Mouse (Mus musculus) gastrocnemius, adult 8-10 months (tissue): ENCODE data around the gene Grk2. TPM values are rescaled to one million over a fixed set of nuclear protein-coding genes. Genes with fewer than 3 reads are reported as not detected.

ENCODE experiments used
- DNase-seq, 2 experiments: peaks; one replicate each; pipeline ENCODE4 v3.0.0; 2022; ENCODE audit warnings: low spot score in 2 of 2
- total RNA-seq, 4 experiments: library from RNA; stranded (reverse); gene quantifications; 2 replicates each; pipeline ENCODE4 v1.2.4; 2022

Gene Grk2
- total RNA-seq, 4 experiments from 2014 or later, result 55.7 to 65.2 (median 62.1) TPM

DNA sequence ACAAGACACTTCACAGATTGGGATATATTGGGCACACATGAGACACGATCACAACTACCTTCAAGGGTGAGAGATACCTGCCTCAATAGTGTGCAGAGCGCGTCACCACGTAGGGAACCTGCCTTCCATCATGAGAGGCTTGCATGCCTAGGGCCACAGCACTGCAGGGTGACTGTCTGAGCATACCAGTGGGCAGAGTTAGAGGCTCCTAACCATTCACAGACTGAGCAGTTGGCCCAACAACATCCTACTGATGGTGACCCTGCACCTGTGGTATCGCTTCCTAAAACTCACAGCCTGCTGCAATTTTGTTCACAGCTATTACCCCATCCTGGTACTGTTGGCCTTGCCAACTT, 2.4 kb downstream of the Grk2 start:
- no peak for DNase-seq

DNA sequence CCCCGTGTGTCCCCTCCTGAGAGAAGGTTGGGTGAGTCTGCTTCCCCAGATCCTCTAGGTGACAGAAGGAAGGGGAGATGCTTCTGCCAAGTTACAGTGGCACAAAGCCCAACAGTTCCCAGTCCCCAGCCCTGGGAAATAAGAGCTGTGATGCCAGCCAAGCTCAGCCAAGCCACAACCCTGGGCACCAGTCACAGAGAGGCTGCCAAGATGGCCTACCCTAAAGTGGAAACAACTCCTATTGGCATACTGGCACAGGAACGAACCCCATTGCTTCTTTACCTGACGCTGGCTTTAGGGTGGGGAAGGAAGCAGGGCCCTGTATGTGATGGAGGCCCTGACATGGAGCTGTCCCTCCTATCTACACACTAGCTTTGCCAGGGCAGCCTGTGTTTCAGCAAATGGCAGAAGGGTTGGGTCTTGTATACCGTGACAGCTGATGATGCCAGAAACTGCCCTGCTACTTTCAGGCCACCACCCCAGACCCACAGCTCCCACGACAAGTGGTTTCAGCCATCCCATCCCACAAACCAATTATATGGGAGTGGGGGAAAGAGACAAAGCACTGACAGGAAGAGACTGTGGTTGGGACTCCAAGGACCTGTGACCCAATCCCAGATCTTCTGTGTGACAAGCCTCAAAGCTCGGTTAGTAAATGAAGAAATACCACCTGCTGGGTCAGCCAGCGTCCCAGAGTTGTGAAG, 2.9 kb downstream of the Grk2 start:
- DNase-seq, result peak; percentile 55 to 76

DNA sequence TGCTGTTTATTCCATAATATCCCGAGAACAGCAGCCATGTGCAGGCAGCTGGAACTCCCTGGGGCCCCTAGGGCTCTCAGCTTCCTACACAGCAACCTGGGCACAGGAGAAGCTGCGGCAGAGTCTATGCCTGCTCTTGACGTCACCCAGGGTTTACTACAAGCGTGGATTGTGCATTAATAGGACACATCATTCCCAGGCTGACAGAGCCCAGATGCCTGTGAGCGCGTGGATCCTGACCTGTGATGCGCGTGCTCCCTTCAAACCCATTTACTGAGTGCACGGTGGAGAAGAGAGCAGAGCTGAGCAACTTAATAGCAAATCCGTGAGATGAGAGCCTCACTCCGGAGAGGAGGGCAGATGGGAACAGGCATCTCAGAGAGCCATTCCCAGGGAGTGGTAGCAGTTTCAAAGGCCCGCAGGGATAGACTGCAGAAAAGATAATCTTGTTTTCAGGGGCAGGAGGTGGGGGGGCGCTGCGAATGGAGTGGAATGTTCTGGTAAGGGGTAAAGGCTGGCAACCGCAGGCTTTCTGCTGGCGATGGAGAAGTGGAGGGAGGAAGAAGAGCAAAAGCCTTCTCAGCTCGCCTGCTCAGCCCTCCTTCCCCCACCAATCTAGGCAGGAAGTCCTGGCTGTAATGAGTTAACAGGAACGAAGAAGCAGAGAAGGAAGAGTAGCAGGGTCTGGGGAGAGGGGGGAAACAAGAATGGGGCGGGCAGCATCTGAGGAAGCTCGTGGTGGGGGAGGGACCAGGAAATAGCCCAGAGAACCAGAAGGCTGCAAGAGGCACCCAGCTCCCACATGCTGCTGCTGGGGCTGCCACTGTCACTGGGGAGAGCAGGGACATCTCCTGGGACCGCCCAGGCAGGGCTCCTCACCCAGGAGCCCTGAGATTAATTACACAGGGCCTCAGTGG, 4.0 kb downstream of the Grk2 start:
- no peak for DNase-seq

DNA sequence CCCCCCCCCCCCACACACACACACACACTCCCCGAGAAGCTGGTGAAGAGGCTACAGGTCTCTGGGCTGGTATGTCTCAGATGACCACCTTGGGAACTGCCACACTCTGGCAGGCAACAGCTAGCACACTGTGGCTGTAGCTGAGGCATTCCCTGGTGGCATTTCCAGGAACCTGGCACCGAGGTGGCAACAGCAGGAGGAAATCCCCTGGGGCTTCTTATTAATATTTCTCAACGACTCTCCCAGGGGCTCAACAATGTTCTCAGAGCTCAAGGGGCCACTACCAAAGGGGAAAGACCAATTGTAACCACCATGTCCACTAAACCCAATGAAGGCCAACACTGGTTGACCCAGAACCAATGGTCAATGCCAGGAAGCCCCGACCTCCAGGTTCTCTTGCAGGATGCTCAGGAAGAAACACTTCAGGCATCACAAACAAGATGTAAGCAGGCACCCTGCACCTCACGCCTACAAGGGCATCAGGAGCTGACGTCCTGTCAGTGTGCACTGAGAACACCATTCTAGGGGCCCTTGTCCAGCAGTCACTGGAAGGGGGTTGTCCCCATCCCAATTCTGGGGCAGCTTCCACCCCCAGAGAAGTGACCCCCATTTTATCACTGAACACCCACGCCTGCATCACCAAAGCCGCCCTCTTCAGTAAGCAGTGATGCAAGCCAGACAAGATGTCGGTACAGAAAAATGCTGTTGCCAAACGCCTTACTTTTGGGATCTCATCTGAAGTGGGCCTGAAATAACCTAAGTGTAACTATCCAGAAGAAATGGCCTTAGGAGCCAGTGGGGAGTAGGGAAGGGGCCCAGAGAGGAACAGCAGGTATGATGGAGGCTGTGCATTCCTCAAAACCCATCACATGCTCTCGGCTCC, 4.9 kb downstream of the Grk2 start:
- DNase-seq, result no peak

DNA sequence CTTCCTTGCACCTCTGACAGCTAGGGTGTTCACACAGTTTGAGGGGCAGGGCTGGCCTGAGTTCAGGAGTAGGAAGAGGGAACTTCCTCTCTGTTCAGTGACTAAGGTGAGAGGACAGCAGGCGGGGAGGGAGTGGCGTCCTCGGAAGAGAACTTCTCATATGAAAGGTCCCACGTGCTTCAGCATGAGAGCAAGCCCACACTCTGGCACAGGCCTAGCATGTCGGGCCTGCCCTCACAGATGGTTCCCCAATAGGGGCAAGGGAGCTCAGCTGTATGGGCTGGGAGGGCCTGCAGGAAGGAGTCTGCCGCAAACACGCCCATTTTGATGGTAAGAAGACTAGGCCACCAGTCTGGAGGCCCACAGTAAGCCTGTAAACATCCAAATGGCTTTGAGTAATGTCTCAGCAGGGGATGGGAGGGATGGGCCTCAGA, 5.7 kb downstream of the Grk2 start:
- no peak for DNase-seq

DNA sequence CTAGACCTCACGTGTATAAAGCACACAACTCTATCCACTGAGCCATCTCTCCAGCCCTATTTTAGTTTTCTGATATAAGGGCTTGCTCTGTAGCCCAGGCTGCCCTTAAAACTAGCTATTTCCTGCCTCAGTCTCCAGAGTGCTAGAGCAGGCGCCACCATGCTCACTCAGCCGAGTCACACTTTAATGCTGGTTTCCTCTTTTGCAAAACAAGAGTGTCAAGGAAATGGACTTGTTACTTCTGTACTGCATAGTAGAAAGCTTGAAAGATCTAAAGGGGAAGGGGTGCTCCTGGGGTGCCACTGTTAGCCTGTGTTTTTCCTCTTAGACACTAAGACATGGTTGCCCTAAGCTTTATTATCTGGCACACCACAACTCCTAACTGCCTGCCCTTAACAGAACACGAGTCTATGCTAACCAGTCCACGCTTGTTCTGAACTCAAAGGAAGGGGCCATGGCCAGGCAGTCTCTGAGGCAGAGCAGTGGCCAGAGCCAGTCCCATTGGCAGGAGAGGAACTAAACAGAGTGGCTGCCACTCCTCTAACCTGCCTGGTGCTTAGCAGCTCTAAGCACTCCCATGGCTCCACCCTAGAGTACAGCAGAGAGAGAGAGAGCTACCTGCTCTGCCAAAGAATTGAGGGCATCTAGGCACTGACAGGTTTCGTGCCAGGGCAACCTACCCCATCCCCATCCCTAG, 6.3 kb downstream of the Grk2 start:
- no peak for DNase-seq

DNA sequence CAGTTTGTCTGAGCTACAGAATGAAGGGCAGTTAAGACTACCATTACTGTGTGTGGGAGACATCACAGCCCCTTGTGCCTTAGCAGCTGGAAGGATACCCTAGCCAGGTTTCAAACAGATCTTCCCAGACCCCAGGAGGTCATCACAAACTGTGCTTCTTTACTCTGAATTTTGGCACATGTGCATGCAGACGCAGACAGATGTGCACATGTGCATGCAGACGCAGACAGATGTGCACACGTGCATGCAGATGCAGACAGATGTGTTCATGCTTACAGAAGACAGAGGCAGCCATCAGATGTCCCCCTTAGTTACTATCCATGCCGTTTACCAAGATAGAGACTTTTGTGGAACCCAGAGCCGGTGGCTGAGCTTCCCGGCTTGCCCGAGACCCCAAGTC, 6.9 kb downstream of the Grk2 start:
- DNase-seq, result no peak

DNA sequence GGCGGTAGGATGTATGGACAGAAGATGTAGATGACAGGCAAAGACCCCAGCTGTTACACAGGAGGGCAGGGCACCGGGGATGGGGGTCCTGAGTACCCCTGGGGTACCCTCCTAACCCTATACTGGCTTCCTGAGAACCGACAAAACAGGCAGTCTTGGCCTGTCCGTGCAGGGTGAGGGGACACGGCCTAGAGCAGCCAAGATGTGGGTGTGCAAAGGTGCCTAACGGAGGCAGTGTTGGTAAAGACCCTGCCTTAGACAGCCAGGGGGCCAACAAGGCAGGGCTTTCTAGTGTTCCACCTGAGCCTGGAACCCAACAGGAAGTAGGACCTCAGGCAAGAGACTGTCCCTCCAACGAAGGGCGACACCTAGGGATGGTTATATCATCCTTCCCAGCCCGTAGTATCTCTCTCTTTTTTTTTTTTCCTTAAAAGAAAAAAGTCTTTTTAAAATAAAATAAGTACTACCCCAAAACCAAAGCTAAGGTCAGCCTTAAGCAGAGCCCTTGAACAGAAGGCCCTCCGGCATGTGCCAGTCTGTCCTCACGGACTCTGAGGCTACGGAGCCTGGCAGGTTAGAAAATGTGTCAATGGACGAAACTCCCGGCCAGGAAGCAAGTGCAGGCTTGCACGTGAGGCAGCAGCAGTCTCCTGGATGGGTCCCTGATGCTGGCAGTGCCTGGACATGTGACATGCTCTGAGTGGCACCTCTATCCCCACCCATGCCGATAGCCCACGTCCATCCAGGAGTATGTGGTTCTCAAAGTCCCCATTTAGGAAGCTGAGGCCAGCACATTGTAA, 7.5 kb downstream of the Grk2 start:
- no peak for DNase-seq

DNA sequence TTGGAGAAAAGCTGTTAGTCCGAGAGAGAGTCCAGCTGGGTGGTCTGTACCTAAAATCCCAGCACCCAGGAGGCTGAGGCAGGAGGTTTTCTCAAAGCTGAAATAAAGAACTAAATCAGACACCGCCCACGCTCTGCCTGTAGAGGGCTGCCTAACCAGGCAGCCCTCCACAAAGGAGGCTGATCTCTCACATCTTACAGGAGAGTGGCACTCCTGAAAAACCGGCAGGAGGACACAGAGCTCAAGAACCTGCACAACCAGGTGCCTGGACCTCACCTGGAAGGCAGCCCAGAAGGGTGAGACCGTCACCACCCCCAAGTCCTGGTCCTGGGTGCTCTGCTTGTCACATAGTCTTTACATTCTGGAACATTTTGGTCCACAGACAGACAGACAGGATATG, 8.2 kb downstream of the Grk2 start:
- no peak for DNase-seq

DNA sequence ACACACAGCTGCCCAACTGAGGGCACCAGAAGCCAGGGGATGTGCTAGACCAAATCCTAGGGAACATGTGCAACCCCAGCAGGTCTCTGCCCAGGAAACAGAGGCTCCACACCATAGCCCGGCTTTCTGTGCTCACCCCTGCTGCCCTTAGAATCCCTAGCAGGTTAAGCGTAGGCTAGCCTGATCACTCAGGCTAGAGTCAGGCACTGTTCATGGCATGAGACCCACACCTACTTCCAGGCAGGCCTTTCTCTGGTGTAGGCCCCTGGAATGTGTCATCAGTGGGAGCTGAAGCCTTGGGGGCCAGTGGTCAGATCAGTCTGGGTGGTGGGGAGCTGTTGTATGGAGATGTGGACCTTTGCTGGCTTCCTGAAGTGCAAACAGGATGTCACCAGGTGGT, 9.4 kb downstream of the Grk2 start:
- no peak for DNase-seq

DNA sequence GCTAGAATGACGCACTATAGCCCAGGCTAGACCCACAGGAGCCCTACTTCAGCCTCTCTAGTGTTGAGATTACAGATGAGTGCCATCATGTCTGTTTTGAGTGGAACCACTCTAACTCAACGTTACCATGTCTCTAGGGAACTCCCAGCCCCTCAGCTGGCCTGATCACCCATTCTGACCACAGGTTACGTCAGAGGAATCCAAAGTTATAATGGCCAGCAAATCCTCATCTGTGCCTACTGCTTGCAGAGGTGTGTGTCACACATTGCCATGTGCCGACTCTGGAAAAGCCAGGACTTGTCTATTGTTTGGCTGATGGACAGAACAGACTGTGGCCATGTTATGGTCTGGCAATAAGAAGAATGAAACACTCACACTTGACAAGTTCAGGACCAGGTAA, 10.6 kb downstream of the Grk2 start:
- DNase-seq, result no peak

DNA sequence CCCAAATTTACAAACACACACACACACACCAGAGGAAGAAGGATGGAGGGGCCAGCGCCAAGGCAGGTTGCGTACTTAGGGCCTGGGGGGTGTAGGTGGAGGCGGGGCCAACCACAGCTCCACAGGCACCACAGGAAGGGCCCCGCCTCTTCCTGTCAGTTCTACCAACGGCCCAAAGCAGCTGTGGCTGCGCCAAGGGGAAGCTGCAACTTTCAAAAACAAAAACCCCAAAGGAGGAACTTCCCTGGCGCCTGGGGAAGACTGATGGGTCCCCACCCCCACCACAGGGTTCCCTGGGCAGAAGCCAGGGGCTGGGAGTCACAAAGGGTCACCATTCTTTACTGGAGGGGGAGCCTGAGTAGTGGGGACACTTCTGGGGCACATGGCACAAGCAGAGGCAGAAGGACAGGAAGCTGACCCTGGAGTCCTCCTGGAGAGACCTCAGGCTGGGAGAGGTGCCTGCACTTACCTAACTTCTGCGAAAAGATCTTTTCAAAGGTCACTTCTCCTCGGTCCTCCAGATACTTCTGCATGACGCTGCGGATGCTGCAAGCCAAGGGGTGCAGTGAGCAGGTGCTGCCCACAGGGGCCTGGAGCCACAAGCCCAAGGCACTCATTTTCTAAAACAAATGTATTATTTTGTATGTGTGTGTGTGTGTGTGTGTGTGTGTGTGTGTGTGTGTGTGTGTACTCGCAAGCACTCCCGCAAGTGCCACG, 11.5 kb downstream of the Grk2 start:
- peak in 1 of 2 experiments; percentile 38 for DNase-seq

DNA sequence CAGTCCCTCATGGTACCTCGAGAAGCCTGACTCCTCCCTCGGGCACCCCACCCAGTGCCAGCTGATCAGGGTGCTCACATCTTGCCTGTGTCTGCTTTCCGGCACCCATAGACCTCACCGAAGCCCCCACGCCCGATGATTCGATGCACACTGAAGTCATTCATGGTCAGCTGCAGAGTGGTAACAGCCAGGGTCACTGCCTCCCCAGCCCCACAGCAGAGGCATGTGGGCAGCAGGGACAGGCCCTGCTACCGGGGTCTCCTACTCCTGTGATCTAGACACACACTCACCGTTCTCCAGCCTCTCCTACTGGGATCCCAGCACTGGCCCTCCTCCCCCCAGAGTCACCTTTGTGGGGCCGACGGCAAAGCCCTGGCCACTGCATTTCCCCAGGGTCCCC, 14.9 kb downstream of the Grk2 start:
- no peak for DNase-seq

DNA sequence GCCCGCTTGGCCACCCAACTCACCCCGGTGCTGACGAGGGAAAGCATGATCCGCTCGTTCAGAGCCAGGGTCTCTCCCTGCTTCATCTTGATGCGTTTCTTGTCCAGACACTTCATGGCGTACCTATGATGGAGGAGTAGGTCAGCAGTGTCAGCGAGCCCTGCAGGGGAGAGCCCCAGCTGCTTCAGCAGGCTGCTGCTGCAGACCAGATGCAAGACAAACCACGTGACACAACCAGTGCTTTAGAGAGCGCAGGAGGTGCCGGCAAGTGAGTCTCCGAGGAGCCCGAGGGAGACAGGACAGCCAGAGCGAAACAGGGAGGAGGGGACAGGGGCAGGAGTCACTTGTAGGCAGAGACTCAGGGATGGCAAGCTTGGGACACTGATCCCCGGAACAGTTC, 15.3 kb downstream of the Grk2 start:
- no peak for DNase-seq

DNA sequence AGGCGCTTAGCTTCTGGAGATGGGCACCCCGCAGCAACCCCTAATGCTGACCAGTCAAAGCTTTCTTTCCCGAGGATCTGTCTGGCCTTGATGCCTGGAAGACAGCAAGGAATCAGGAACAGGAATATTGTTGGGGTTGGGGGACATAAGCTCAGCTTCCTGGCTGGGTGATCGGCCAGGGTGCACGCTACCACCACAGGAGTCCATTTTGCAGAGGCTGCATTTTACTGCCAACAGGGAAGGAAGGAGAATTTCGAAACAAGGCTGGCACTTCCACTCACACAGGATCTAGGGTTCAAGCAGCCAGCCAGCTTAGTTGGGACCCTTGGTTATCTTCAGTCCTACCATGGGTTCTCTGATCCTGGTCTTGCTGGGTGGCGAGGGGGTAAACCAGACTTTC, 22.4 kb downstream of the Grk2 start:
- no peak for DNase-seq

DNA sequence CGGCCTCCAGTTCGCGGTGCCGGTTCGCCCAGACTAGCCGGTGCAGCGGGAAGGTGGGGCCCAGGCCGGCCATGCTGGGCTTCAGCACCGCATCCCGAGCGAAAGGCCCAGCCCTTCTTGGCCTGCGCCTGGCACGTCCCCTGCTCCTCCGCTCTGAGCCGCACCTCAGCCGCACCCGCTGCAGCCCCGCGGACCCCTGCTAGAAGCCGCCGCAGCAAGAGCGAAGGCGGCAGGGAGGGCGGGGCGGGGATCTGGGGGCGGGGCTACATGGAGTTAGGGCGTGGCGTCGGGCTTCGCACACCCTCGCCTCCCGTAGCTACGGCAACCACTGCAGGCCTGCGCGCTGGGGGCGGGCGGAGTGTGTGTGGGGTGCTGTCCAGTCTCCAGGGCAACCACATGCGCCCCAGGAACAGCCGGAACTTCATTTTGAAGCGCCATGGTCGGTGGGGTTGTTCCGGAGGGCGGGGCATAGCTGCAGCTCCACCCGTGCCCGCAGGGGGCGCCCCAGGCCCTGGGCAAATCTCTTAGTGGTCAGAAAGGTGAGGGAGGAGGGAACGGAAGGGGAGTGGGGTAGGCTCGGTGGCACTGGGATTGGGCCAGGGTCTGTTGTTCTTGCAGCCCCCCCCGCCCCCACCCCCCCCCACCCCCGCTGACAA, 23.0 kb downstream of the Grk2 start, which contains the start of gene Ankrd13d:
Ankrd13d (minus strand) TSS at position 240 of the 656 bp plus-strand sequence.
- peak; percentile 78 for DNase-seq

DNA sequence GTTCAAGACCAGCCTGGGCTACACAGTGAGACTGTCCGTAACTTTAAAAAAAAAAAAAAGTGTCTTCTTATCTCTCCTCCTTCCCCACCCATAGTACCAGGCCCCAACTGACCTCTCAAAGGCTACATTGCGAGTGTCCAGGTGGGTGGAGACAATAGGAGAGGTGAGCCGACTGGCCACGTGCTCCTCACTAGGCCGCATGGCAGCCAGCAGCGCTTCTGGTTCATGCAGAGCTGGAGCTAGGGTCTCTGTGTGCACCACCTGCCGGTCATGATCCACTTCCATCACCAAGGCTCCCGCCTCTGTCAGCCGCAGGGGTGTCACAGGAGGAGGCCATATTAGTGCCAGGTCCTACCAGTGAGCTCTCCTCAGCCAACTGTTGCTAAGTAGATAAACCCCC, 25.6 kb downstream of the Grk2 start:
- no peak for DNase-seq

DNA sequence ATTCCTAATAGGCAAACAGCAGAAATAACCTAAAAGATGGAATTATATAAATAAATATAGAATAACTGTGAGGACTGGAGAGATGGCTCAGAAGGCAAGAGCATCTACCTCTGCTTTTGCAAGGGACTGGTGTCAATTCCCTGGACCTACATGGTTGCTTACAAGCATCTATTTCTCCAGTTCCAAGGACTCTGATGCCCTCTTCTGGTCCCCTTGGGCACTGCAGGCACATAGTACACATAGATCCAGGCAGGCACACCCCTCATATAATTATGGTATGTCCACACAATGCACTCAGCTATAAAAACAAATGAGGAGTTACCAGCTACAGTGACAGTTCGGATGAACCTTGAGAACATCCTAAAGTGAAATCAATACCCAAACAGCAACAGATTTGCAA, 26.5 kb downstream of the Grk2 start:
- DNase-seq, result no peak

DNA sequence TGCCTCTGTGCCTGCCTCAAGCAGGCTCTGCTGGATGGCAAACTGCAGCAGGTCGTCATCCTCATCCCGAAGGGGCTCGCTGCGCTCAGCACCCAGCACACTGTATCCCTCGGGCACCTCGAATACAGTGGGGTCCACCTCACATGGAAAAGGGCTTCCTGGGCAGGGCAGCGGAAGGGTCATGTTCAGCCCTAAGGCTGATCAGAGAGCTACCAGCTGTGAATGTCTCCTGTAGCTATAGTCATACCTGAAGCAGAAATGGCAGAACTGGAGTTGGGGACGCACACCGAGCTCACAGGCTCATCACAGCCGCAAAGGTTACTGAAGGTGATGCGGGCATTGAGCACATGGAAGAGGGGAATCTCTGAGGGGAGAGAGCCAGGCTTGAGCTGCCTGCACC, 35.0 kb downstream of the Grk2 start:
- DNase-seq, result no peak
